Mouse (Mus musculus): Measurements from ENCODE around the gene Tnfrsf1b.

DNA sequence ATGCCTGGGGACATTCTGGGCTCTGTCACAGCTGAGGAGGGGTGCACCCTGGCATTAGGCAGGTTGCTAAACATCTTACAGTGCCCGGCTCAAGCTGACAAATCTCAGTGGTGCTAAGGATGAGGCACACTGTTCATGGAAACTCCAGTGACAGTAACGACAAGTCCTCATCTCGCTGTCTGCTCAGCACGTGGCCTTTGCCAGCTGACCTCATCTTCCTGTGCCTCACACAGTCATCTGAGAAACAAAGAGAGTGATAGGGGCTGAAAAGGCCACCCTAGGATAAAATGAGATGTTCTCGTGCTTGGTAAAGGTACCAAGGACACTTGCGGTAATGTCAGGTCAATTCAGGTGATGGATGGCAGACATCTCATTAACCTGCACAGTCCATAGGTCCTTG lies 36.8 kb upstream of the Tnfrsf1b start:
- TF ChIP-seq POLR2A (IDR thresholded peaks at IDR 0.05; ENCODE audit: borderline replicate concordance, control insufficient read depth, low read depth, low read length) (no peak), CTCF (IDR thresholded peaks at IDR 0.05; ENCODE audit: control insufficient read depth, insufficient read depth, low read length) (no peak)
